Mouse (Mus musculus): Measurements from ENCODE around the gene Cdk14. TPM values are rescaled to one million over a fixed set of nuclear protein-coding genes. Genes with fewer than 3 reads are reported as not detected.

Cdk14 gene
- polyA plus RNA-seq, 1 experiment: 11.2 TPM

DNA sequence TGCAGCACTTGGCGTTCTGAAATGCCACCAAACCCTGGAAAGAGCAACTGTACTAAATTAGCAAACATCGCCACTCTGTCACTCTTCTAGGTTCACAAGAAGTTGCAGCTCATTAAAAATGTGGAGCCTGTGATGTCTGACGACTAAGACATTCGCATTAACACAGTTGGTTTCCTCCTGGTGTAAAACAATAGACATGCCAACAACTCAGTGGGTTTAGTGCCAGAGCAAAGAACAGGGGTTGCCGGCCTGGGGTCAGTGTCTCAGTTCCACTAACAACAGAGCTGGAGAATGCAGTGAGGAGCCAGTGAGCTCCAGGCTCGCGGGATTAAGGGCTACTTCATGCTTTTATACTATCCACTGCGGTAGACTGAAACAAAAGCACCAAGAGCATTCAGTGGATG, 598.7 kb downstream of the Cdk14 start:
- Histone ChIP-seq H3K27me3 (ENCODE audit: control insufficient read depth, insufficient read depth, insufficient read length) (no peaks in the 10 kb centered on the region), H3K4me3 (no peak overlapping the region), H3K4me2 (ENCODE audit: low read depth) (no peak overlapping the region), H3ac (ENCODE audit: control insufficient read depth, insufficient read length) (no peak overlapping the region), H3K36me3 (ENCODE audit: control insufficient read depth, insufficient read depth) (no peaks in the 10 kb centered on the region), H3K79me2 (ENCODE audit: control insufficient read depth, insufficient read depth) (no peaks in the 10 kb centered on the region)
- TF ChIP-seq CEBPB (IDR thresholded peaks at IDR 0.05; ENCODE audit: insufficient read depth, poor library complexity, severe bottlenecking): no peak
- no peak for TF ChIP-seq MYOD1 (IDR thresholded peaks at IDR 0.05; ENCODE audit: control insufficient read depth in 1 of 3, insufficient read length in 2 of 3, low read depth in 2 of 3)
- no peak for TF ChIP-seq TCF3 (IDR thresholded peaks at IDR 0.05; ENCODE audit: insufficient read length, low read depth)
- TF ChIP-seq TCF12 (IDR thresholded peaks at IDR 0.05; ENCODE audit: insufficient read depth, poor library complexity, severe bottlenecking): no peak
- no peak for TF ChIP-seq REST (IDR thresholded peaks at IDR 0.05; ENCODE audit: insufficient read depth, insufficient read length)
- no peak for TF ChIP-seq POLR2AphosphoS2 (IDR thresholded peaks at IDR 0.05; ENCODE audit: insufficient read length, low read depth)
- no peak for TF ChIP-seq E2F4 (IDR thresholded peaks at IDR 0.05; ENCODE audit: insufficient read depth)
- no peak for TF ChIP-seq MYOG (IDR thresholded peaks at IDR 0.05; ENCODE audit: control insufficient read depth in 1 of 3, insufficient read depth in 1 of 3, insufficient read length in 2 of 3, low read depth in 2 of 3)
- no peak for TF ChIP-seq MAX (IDR thresholded peaks at IDR 0.05; ENCODE audit: low read depth)
- no peak for TF ChIP-seq USF1 (IDR thresholded peaks at IDR 0.05; ENCODE audit: low read depth)
- no peak for TF ChIP-seq POLR2A (IDR thresholded peaks at IDR 0.05; ENCODE audit: insufficient read length, low read depth)
- TF ChIP-seq SRF (IDR thresholded peaks at IDR 0.05; ENCODE audit: control insufficient read depth, insufficient read length, low read depth): no peak

DNA sequence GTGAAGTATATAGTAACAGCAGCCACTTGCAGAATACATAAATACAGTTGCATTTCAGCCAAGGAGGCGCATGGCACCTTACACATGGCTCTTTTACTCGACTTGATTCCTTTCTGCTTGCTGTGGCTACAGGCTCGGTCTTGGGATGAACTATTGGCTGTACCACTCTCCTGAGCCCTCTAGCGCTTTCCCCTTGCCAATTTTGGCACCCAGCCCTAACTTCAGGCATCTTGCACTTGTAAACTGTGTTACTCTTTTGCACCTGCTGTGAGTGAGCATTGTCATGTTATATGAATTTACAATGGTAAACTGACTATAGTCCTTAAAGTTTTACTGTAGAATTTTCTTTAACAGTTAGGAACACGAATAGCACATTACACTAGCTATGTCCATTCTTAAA, 603.1 kb downstream of the Cdk14 start:
- H3K27me3 ChIP-seq (ENCODE audit: control insufficient read depth, insufficient read depth, insufficient read length): no peaks in the 10 kb centered on the region
- H3K4me3 ChIP-seq: no peak overlapping the region
- no peak overlapping the region for H3K4me2 ChIP-seq (ENCODE audit: low read depth)
- no peak for TF ChIP-seq MYOG (IDR thresholded peaks at IDR 0.05; ENCODE audit: control insufficient read depth in 1 of 3, insufficient read depth in 1 of 3, insufficient read length in 2 of 3, low read depth in 2 of 3)
- no peak for TF ChIP-seq TCF3 (IDR thresholded peaks at IDR 0.05; ENCODE audit: insufficient read length, low read depth)
- no peak for TF ChIP-seq E2F4 (IDR thresholded peaks at IDR 0.05; ENCODE audit: insufficient read depth)
- no peak for TF ChIP-seq SRF (IDR thresholded peaks at IDR 0.05; ENCODE audit: control insufficient read depth, insufficient read length, low read depth)
- no peak for TF ChIP-seq POLR2A (IDR thresholded peaks at IDR 0.05; ENCODE audit: insufficient read length, low read depth)
- TF ChIP-seq CEBPB (IDR thresholded peaks at IDR 0.05; ENCODE audit: insufficient read depth, poor library complexity, severe bottlenecking): no peak
- no peak for TF ChIP-seq MAX (IDR thresholded peaks at IDR 0.05; ENCODE audit: low read depth)
- TF ChIP-seq MYOD1 (IDR thresholded peaks at IDR 0.05; ENCODE audit: control insufficient read depth in 1 of 3, insufficient read length in 2 of 3, low read depth in 2 of 3): no peak
- no peak for TF ChIP-seq TCF12 (IDR thresholded peaks at IDR 0.05; ENCODE audit: insufficient read depth, poor library complexity, severe bottlenecking)
- no peaks in the 10 kb centered on the region for H3K79me2 ChIP-seq (ENCODE audit: control insufficient read depth, insufficient read depth)
- H3ac ChIP-seq (ENCODE audit: control insufficient read depth, insufficient read length): no peak overlapping the region
- H3K36me3 ChIP-seq (ENCODE audit: control insufficient read depth, insufficient read depth): no peaks in the 10 kb centered on the region

- no peaks in the 10 kb centered on the region for H3K27me3 ChIP-seq (ENCODE audit: control insufficient read depth, insufficient read depth, insufficient read length)
- no peak overlapping the region for H3ac ChIP-seq (ENCODE audit: control insufficient read depth, insufficient read length)
- TF ChIP-seq CEBPB (IDR thresholded peaks at IDR 0.05; ENCODE audit: insufficient read depth, poor library complexity, severe bottlenecking) (no peak), MAX (IDR thresholded peaks at IDR 0.05; ENCODE audit: low read depth) (no peak), REST (IDR thresholded peaks at IDR 0.05; ENCODE audit: insufficient read depth, insufficient read length) (no peak), SRF (IDR thresholded peaks at IDR 0.05; ENCODE audit: control insufficient read depth, insufficient read length, low read depth) (no peak)
- H3K79me2 ChIP-seq (ENCODE audit: control insufficient read depth, insufficient read depth): no peaks in the 10 kb centered on the region
- no peak overlapping the region for H3K4me2 ChIP-seq (ENCODE audit: low read depth)
- no peak overlapping the region for H3K4me3 ChIP-seq
- no peaks in the 10 kb centered on the region for H3K36me3 ChIP-seq (ENCODE audit: control insufficient read depth, insufficient read depth)
Observed at GRCm38 (mm10) chr5:4814465-4815204, 605.5 kb downstream of the Cdk14 start.

DNA sequence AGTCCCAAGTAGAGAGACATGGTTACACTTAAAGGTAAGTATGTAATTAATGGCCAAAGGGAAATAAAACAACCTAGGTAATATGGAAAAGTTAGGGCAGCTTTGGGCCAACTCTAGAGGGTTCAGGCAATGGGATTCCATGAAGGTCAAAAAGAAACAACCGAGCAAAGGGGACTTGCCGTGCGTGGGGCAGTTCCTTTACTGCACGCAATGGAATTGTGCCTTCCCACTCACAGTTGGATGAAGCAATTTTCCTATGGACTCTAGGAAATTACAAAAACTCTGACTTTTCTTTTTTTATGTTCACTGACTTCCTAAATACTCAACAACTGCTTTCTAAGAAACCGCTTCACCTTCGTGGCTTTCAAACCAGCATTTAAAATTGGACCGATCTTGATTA, 606.8 kb downstream of the Cdk14 start:
- TF ChIP-seq REST (IDR thresholded peaks at IDR 0.05; ENCODE audit: insufficient read depth, insufficient read length): no peak
- no peaks in the 10 kb centered on the region for H3K79me2 ChIP-seq (ENCODE audit: control insufficient read depth, insufficient read depth)
- H3K36me3 ChIP-seq (ENCODE audit: control insufficient read depth, insufficient read depth): no peaks in the 10 kb centered on the region
- no peaks in the 10 kb centered on the region for H3K27me3 ChIP-seq (ENCODE audit: control insufficient read depth, insufficient read depth, insufficient read length)
- no peak overlapping the region for H3K4me2 ChIP-seq (ENCODE audit: low read depth)
- H3ac ChIP-seq (ENCODE audit: control insufficient read depth, insufficient read length): no peak overlapping the region
- H3K4me3 ChIP-seq: no peak overlapping the region

DNA sequence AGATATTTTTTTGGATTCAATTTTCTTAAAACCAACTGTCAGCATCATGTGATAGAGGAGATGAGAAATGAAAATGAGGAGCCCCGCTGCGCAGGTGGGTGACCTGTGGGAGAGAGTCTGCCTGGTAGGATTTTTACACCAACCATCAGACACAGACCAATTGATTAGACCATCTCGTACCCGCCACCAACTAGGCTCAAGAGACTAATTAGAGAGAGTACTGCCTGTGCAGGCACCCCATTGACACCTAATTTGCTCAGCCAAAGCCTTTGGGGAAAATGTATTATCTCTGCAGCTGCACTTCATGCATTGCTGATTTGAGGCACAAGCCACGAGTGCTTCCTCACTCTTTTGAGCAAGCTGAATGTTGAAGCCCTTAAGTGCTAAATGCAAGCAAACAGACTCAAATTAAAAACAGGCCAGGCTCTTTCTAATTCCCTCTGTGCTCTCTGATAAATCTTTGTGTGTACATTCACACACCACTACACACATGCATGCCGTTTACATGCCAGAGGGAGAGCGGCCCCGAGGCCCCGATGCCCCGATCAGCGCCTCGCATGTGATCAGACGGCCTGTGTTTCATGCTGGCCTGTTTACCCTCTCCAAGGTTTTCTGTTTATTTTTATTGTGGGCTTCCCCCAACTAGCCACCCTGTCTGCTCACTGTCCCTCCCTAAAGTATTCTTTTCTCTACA, 607.9 kb downstream of the Cdk14 start:
- Histone ChIP-seq H3K27me3 (ENCODE audit: control insufficient read depth, insufficient read depth, insufficient read length) (no peaks in the 10 kb centered on the region), H3K36me3 (ENCODE audit: control insufficient read depth, insufficient read depth) (no peaks in the 10 kb centered on the region), H3ac (ENCODE audit: control insufficient read depth, insufficient read length) (no peak overlapping the region), H3K4me3 (no peak overlapping the region), H3K4me2 (ENCODE audit: low read depth) (no peak overlapping the region), H3K79me2 (ENCODE audit: control insufficient read depth, insufficient read depth) (no peaks in the 10 kb centered on the region)
- TF ChIP-seq POLR2AphosphoS2 (IDR thresholded peaks at IDR 0.05; ENCODE audit: insufficient read length, low read depth) (no peak), MAX (IDR thresholded peaks at IDR 0.05; ENCODE audit: low read depth) (no peak), MYOG (IDR thresholded peaks at IDR 0.05; ENCODE audit: control insufficient read depth in 1 of 3, insufficient read depth in 1 of 3, insufficient read length in 2 of 3, low read depth in 2 of 3) (no peak), POLR2A (IDR thresholded peaks at IDR 0.05; ENCODE audit: insufficient read length, low read depth) (no peak), USF1 (IDR thresholded peaks at IDR 0.05; ENCODE audit: low read depth) (no peak), CEBPB (IDR thresholded peaks at IDR 0.05; ENCODE audit: insufficient read depth, poor library complexity, severe bottlenecking) (no peak), TCF12 (IDR thresholded peaks at IDR 0.05; ENCODE audit: insufficient read depth, poor library complexity, severe bottlenecking) (no peak), MYOD1 (IDR thresholded peaks at IDR 0.05; ENCODE audit: control insufficient read depth in 1 of 3, insufficient read length in 2 of 3, low read depth in 2 of 3) (no peak)
